Mouse (Mus musculus) heart, postnatal 0 days (tissue): ENCODE measurements around the gene Limch1.

ENCODE experiments used
- CTCF ChIP-seq: IDR thresholded peaks from 2 replicates; pipeline ENCODE4 v1.5.1; 2016; ENCODE audit warnings: antibody characterized with exemption, control low read depth, low read depth
- EP300 ChIP-seq: IDR thresholded peaks from 2 replicates; pipeline ENCODE4 v1.6.1; 2016; ENCODE audit warnings: antibody characterized with exemption, low read depth

- no peak for TF ChIP-seq CTCF
- no peak for TF ChIP-seq EP300
Measured at GRCm38 (mm10) chr5:66765911-66766310, 20.3 kb downstream of the Limch1 start.
